Mouse (Mus musculus) forebrain, embryonic 10.5 days (tissue): ENCODE results near the gene Fnbp1l. TPM values are rescaled to one million over a fixed set of nuclear protein-coding genes. Genes with fewer than 3 reads are reported as not detected.

ENCODE experiments used
- DNase-seq: peaks from one replicate; pipeline ENCODE4 v3.0.0-alpha.2; 2017; ENCODE audit warnings: low spot score; ENCODE audit errors: extremely low spot score
- H3K27ac ChIP-seq: fragments of 300-500 bp; sonication (generic); 2 replicates; pipeline ENCODE4 v1.5.1; 2016; ENCODE audit warnings: mild to moderate bottlenecking
- H3K27me3 ChIP-seq: fragments of 300-500 bp; sonication (generic); 2 replicates; pipeline ENCODE4 v1.6.1; 2016; ENCODE audit warnings: mild to moderate bottlenecking; ENCODE audit not compliant: poor library complexity, severe bottlenecking
- H3K36me3 ChIP-seq: fragments of 300-500 bp; sonication (generic); replicated peaks from 2 replicates; pipeline ENCODE4 v1.6.1; 2016; ENCODE audit warnings: mild to moderate bottlenecking, moderate library complexity
- H3K4me1 ChIP-seq: fragments of 300-500 bp; sonication (generic); 2 replicates; pipeline ENCODE4 v1.6.1; 2016
- H3K4me3 ChIP-seq: fragments of 300-500 bp; sonication (generic); 2 replicates; pipeline ENCODE4 v1.5.1; 2016; ENCODE audit warnings: mild to moderate bottlenecking, moderate library complexity
- H3K9me3 ChIP-seq: fragments of 300-500 bp; sonication (generic); 2 replicates; pipeline ENCODE4 v1.6.1; 2016; ENCODE audit warnings: mild to moderate bottlenecking, moderate library complexity
- WGBS: fragments of 180-500 bp; shearing (Covaris S2); methylation state at CpG from one replicate; pipeline ENCODE4 v1.1.7; 2016; 5-methylcytosine and 5-hydroxymethylcytosine counted together
- polyA plus RNA-seq: library from polyadenylated mRNA; unstranded; fragments of >200 nt; fragmentation: Nextera tagmentation; extraction: Ambion mirVana; gene quantifications from 2 replicates; pipeline ENCODE4 v1.2.1, GENCODE M21; 2016

Fnbp1l gene
- polyA plus RNA-seq, 1 experiment from 2014 or later = 58.7 TPM

DNA sequence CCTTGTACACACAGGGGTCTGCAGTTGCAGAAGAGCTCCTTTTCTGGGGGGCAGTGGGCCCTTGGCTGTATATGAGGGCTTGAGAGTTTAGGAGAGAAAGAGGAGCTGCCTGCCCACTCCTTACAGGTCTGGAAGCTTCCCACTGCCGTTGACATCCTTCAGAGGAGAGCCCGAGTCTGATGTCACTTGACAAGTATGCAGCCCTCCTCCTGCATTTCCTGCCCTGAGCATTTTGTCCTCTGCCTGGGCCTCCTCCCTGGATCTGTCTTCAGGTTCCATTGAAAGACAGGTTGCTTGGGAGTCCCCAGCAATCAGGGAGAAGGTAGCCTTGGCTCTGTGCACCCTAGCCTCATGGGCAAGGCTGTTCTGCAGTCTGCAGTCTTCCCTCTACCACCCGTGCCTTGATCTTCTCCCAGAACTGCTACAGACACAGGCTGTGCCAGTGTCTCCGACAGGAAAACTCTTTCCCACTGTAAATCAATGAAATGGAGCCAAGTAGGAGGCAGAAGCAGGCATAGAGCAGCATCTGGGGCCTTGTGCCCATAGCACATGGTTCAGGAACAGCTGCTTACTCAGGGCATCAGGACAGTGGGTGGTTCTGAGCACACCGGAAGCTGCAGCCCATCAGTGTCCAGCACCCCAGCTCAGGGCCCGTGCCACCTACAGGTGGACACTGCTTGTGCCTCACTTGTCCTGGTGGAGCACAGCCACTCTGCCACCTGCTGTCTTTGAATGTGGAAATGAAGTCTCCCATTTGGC, 103.8 kb downstream of the Fnbp1l start:
- no peaks in the 10 kb centered on the region for H3K27me3 ChIP-seq
- no peak overlapping the region for H3K4me3 ChIP-seq
- peak overlapping the region; percentile 12; the same call in 1 of the 2 replicates for H3K27ac ChIP-seq
- 86% methylated on average over 6 of the region's 6 CpGs for WGBS
- no peaks in the 10 kb centered on the region for H3K9me3 ChIP-seq
- no peak for DNase-seq
- peaks cover 44% of the 10 kb centered on the region for H3K36me3 ChIP-seq
- peaks cover 40% of the 10 kb centered on the region for H3K4me1 ChIP-seq

DNA sequence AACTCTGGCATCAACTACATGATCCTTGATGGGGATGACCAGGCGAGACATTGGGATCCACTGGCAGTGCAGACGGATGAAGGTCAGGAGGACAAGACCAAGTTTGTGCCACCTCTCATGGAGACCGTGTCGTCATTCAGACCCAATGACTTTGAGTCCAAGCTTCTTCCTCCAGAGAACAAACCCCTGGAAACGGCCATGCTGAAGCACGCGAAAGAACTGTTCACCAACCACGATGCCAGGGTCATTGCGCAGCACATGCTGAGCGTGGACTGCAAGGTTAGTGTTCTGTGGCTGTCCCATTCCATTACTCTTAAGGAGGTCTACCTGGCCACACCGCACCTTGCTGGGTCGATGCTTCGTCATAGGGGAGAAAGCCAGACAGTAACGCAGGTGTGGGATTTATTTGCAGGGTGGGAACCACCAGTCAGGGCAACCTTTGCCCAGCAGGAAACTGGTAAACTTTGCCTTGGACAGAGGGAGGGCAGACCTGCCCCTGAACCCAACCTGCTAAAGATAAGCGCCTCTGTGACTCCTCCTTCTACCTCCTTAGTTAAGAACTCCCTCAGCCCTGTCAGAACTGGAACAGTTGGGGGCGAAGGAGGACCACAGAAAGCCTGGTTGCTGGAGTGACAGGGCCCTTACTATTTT, 106.7 kb downstream of the Fnbp1l start:
- Histone ChIP-seq H3K36me3 (peaks cover 48% of the 10 kb centered on the region), H3K4me1 (peaks cover 39% of the 10 kb centered on the region)

DNA sequence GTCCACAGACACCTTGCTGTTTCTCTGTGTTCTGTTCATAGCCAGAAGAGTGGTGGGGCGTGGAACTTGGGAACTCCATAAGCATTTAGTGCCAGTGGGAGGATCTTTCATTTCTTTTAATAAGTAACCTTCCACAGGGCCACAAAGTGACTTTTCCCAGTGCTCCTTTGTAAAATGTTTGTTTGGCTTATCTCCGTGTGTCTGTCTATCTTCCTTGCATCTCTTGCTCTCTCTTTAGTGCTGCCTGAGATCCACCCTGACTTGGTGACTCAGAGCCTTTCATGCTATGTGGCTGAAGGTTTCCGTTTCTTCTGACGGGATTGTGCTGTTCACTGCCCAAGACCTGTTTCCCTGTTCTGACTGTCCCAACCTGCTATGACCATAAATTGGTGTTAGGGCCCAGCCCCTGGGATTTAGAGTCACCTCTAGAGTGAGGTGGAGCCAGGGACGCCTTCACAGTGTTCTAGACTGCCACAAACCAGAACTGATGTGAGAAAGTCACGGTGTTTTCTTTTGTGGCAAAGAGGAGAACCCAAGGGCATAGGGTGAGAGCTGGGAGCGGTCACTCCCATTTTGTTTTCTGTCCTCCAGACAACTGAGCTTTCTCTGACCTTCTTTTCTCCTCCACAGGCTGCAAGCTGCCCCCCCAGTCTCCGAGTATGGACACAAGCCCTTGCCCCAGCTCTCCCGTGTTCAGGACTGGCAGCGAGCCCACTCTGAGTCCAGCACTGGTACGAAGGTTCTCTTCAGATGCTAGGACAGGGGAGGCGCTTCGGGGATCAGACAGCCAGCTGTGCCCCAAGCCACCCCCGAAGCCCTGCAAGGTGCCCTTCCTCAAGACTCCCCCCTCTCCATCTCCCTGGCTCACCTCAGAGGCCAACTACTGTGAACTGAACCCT, 107.5 kb downstream of the Fnbp1l start:
- Histone ChIP-seq H3K9me3 (no peaks in the 10 kb centered on the region), H3K4me3 (no peak overlapping the region), H3K27ac (no peak overlapping the region), H3K36me3 (peaks cover 51% of the 10 kb centered on the region), H3K4me1 (peaks cover 30% of the 10 kb centered on the region), H3K27me3 (no peaks in the 10 kb centered on the region)
- no peak for DNase-seq
- 86% methylated on average over 14 of the region's 14 CpGs for WGBS

More for the DNA sequence above, 106.7 kb downstream of the Fnbp1l start:
- WGBS = 95% methylated on average over 16 of the region's 16 CpGs
- no peak overlapping the region for H3K4me3 ChIP-seq
- H3K9me3 ChIP-seq = no peaks in the 10 kb centered on the region
- no peak for DNase-seq
- no peaks in the 10 kb centered on the region for H3K27me3 ChIP-seq
- H3K27ac ChIP-seq = no peak overlapping the region

DNA sequence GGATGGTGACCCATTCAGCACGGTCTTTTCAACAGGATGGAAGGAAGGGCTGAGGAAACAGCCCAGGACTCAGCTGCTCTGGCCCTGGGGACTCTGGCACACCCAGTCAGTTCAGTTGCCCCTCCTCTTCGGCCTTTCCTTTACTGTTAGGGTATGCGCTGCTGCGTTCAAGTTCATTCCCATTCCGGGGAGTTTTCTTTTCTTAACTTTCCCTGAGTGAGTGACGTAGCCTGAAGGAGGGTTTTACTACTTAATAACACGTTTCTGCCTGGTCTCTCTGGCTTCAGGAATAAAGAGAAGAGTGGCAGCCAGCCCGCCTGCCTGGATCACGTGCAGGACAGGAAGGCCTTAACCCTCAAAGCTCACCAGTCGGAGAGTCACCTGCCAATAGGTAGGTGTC, 108.6 kb downstream of the Fnbp1l start:
- 88% methylated on average over 10 of the region's 10 CpGs for WGBS

DNA sequence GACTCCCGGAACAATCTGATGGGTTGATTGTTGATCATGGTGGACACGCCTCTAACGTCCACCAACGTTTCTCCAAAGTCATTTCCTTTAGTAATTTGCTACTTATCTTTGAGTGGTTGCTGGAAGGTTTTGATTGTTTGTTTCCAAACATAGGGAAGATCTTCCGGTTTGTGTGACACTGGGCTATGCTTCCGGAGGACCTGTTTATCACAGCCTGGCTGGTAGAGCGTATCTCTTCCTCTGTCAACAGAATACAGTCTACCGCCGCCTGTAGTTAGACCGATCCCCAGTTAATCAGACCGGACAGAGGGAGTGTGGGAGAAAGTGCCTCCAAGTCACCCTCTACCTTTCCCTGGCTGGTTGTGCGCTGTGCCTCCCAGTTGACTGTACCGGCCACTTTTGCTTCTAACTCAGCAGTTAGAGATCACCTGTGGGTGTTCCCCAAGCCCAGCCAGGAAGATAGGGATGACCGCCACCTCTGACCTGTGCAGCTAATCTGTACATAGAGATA, 109.2 kb downstream of the Fnbp1l start:
- Histone ChIP-seq H3K4me1 (peaks cover 22% of the 10 kb centered on the region), H3K36me3 (peaks cover 43% of the 10 kb centered on the region), H3K4me3 (no peak overlapping the region), H3K27ac (no peak overlapping the region), H3K9me3 (no peaks in the 10 kb centered on the region), H3K27me3 (no peaks in the 10 kb centered on the region)
- 89% methylated on average over 14 of the region's 14 CpGs for WGBS
- no peak for DNase-seq

More for the DNA sequence above, 108.6 kb downstream of the Fnbp1l start:
- H3K27ac ChIP-seq = no peak overlapping the region
- no peak for DNase-seq
- no peaks in the 10 kb centered on the region for H3K27me3 ChIP-seq
- H3K4me1 ChIP-seq = peaks cover 27% of the 10 kb centered on the region
- H3K9me3 ChIP-seq = no peaks in the 10 kb centered on the region
- no peak overlapping the region for H3K4me3 ChIP-seq
- peaks cover 48% of the 10 kb centered on the region for H3K36me3 ChIP-seq

DNA sequence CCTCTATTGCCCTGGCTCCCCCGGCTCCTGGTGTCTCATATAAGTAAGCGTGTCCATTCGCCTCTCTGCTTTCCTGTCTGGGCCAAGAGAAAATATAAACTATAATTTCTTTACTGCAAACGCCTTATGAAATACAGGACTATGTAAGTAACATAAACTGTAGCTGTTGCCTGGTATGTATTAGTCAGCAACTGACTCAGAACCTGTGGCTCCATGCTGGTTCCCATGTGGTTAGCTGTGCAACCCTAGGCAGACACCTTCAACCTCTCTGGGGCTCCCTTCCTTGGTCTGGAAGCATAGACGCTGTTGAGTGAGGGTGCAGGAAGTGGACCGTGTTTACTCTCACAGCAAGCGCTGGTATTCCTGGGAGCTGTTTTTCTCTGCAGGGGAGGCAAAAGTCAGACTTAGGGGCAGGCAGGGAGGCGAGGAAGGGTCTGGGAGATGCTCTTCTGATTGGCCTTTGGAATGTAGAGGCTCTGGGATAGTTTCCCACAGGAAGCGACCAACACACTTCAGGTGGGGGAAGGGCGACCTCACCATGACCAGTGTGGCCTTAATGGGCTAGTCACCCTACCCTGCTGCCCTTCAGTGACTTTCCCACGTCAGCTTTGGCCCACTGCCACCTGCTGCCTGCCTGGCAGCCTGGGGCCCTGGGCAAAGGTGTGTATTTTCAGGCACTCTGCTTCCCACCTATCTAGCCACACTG, 109.8 kb downstream of the Fnbp1l start:
- Histone ChIP-seq H3K27ac (peak overlapping the region; percentile 22), H3K4me3 (no peak overlapping the region), H3K9me3 (no peaks in the 10 kb centered on the region), H3K36me3 (peaks cover 46% of the 10 kb centered on the region), H3K27me3 (no peaks in the 10 kb centered on the region), H3K4me1 (peaks cover 20% of the 10 kb centered on the region)
- WGBS = 79% methylated on average over 11 of the region's 11 CpGs
- no peak for DNase-seq

DNA sequence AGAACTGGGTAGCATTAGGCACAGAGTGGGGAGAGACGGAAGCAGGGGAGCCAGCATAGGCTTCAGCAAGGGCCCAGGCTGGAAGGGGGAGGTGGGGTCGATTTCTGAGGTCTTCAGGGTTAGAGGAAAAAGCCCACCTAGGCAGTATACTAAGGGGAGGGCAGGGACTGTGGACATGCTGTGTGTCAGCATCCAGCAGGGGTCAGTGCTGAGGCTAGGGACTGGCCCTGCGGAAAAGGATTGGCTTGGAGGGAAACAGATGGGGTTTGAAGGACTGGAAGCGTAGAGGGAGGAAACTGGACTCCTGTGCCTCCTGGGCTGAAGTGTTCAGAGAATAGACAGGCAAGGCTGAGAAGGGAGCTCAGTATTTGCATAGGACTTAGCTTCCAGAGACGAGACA, 110.4 kb downstream of the Fnbp1l start:
- peaks cover 24% of the 10 kb centered on the region for H3K4me1 ChIP-seq
- 41% methylated on average over 5 of the region's 5 CpGs for WGBS
- peak; percentile 51 for DNase-seq
- peak overlapping the region; percentile 22; the same call in 1 of the 2 replicates for H3K27ac ChIP-seq
- H3K4me3 ChIP-seq = no peak overlapping the region
- H3K36me3 ChIP-seq = peaks cover 48% of the 10 kb centered on the region
- no peaks in the 10 kb centered on the region for H3K9me3 ChIP-seq
- H3K27me3 ChIP-seq = no peaks in the 10 kb centered on the region

DNA sequence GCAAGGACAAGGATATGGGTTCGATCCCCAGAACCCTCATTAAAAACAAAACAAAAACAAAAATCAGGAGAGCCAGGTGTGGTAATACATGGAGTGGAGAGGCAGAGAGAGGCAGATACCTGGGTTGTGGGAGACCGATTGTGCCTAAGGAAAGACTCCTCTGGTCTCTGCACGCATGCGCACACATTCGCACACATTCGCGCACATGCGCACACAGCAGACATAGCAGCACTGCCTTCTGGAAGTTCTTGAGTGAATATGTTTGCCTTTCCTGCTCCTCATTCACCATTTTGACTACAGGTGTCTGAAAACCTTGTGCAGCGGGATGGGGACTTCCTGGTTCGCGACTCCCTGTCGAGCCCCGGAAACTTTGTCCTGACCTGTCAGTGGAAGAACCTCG, 111.7 kb downstream of the Fnbp1l start:
- DNase-seq = no peak
- no peak overlapping the region for H3K4me3 ChIP-seq
- H3K36me3 ChIP-seq = peaks cover 44% of the 10 kb centered on the region
- H3K27ac ChIP-seq = no peak overlapping the region
- peaks cover 26% of the 10 kb centered on the region for H3K4me1 ChIP-seq
- 96% methylated on average over 14 of the region's 14 CpGs for WGBS
- no peaks in the 10 kb centered on the region for H3K9me3 ChIP-seq
- no peaks in the 10 kb centered on the region for H3K27me3 ChIP-seq

DNA sequence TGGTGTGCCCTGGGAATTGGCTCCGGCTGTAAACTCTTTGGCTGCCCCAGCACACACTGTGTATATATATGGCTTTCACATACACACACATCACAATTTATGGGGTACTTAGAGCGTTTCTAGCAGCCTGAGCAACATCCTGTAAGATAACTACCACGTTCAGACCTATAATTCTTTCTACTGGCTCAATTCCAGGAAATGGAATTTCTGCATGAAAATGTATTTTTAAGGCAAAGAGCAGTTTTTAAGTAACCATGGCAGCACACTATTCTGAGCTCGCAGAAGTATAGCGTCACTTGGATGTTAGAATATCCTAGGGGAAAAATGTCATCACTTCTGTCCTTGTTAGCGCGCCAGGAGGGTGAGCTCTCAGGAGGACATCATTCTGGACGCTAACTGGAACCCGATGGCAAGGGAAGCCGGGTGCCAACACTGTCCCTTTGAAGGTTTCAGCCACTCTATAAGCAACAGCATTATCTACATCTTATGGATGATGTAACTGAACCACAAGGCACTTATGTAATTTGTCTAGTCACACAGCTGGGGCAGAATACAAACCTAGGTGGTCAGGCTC, 113.1 kb downstream of the Fnbp1l start:
- Histone ChIP-seq H3K27me3 (no peaks in the 10 kb centered on the region), H3K27ac (no peak overlapping the region), H3K9me3 (no peaks in the 10 kb centered on the region), H3K4me3 (no peak overlapping the region), H3K4me1 (peaks cover 32% of the 10 kb centered on the region), H3K36me3 (peaks cover 32% of the 10 kb centered on the region)
- 93% methylated on average over 10 of the region's 10 CpGs for WGBS
- DNase-seq = no peak

DNA sequence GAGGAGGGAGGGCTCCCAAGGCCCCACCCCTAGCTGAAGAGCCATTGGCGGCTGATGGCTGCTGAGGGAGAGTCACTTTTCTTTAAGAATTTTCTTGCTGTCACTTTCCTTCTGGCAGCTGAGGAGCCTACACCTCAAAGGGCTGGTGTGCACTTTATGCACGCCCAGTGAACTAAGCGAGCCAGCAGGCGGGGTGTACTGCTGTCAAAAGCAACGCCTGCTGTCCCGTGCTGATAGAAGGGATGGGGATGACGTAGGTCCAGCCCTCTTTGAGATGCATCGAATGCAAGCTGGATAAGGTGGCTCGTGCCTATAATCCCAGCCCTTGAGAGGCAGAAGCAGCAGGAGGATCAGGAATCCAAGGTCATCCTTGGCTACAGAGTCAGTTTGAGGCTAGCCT, 118.6 kb downstream of the Fnbp1l start:
- WGBS = 88% methylated on average over 9 of the region's 9 CpGs
- no peak for DNase-seq
- no peak overlapping the region for H3K27ac ChIP-seq
- peaks cover 9% of the 10 kb centered on the region for H3K36me3 ChIP-seq
- H3K4me3 ChIP-seq = no peak overlapping the region
- H3K9me3 ChIP-seq = no peaks in the 10 kb centered on the region
- H3K4me1 ChIP-seq = peaks cover 28% of the 10 kb centered on the region
- no peaks in the 10 kb centered on the region for H3K27me3 ChIP-seq

DNA sequence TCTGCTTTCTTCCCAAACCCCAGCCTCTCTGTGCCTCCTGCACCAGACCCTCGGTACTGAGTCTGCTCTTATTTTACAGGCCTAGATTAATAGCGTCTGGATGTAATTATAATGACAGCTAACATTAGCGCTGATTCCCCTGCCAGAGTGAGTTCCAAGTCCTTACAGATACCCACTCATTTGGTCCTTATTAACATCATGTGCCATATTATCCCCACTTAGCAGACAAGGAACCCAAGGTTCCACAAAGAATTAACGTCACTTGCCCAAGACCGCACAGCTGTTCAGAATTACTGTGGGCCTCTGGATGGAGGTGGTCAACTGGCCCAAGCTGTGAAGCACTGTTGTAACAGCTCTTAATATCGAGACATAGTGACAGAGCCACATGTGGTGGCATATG, 119.9 kb downstream of the Fnbp1l start:
- DNase-seq = no peak
- H3K27ac ChIP-seq = no peak overlapping the region
- 72% methylated on average over 6 of the region's 6 CpGs for WGBS

DNA sequence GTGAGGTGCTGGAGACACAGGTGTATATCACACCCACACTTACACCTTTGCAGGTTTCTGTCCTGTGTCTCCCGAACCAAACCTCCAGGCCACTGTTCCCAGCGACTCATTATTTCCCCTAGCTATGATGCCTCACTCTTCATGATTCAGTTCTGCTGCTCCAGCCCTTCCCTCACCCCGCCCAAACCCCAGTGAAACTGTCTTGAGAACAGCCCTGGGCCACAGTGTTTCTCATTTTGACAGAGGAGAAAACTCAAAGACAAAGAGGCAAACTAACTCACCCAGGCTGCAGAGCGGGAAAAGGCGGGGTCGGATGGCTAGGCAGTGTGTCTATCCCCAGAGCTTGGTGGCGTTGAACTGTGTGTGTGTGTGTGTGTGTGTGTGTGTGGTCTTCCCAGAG, 121.0 kb downstream of the Fnbp1l start:
- H3K4me1 ChIP-seq = peaks cover 38% of the 10 kb centered on the region
- H3K9me3 ChIP-seq = no peaks in the 10 kb centered on the region
- no peaks in the 10 kb centered on the region for H3K36me3 ChIP-seq
- DNase-seq = no peak
- no peaks in the 10 kb centered on the region for H3K27me3 ChIP-seq
- peak overlapping the region; percentile 8; the same call in 1 of the 2 replicates for H3K27ac ChIP-seq
- 86% methylated on average over 7 of the region's 7 CpGs for WGBS
- H3K4me3 ChIP-seq = no peak overlapping the region

More for the DNA sequence above, 119.9 kb downstream of the Fnbp1l start:
- Histone ChIP-seq H3K36me3 (peaks cover 1% of the 10 kb centered on the region; the same call in 1 of the 2 replicates), H3K9me3 (no peaks in the 10 kb centered on the region), H3K4me1 (peaks cover 33% of the 10 kb centered on the region), H3K4me3 (no peak overlapping the region), H3K27me3 (no peaks in the 10 kb centered on the region)
